Mouse (Mus musculus) heart, postnatal 10 days (tissue): ENCODE measurements at regions not wholly inside any gene's neighbourhood (a gene's known extent, or its start where the extent isn't known, plus 50 kb on each side); places are given as distances from the start of the nearest gene placed in this dataset.

ENCODE experiments used
- DNase-seq, 2 experiments: peaks; one replicate each; pipeline ENCODE4 v3.0.0; 2021
- intact Hi-C: fragments of 180-260 bp; cut with DNase I; formaldehyde crosslinking; loops from one replicate; pipeline ENCODE4 v1.15.1; 2025

GRCm38 (mm10) chr6:97741427-97741826 is 65.4 kb upstream of the Mitf start:
- DNase-seq = no peak
- intact Hi-C loops = loop anchor here (2.0 kb wide), 2 partner anchors 121 to 463 kb away; no protein-coding TSS in a partner anchor

DNA sequence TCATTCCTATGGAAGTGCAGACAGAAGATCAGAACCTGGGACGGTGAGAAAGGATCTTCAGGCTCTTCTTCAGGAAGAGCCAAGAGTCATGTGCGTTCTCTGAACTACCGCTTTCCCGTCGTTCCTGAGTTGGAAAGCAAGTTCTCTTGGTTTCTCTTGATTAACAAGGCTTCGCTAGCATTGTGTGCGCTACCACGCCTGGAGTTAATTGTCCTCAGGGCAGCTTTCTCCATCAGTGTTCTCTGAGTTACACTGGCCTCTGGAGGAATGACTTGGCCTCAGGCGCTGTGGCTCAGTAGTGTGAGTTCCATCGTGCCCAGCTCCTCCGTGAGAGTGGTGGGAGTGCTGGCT is 66.0 kb upstream of the Mitf start:
- no peak for DNase-seq
- intact Hi-C loops = loop anchor here (1.0 to 2.0 kb wide), 4 partner anchors 120 to 490 kb away; no protein-coding TSS in a partner anchor

GRCm38 (mm10) chr6:97740107-97740850 is 66.6 kb upstream of the Mitf start:
- intact Hi-C loops = loop anchor here (1.0 to 2.0 kb wide), 4 partner anchors 119 to 489 kb away; no protein-coding TSS in a partner anchor
- DNase-seq = peak; percentile 58 to 80

DNA sequence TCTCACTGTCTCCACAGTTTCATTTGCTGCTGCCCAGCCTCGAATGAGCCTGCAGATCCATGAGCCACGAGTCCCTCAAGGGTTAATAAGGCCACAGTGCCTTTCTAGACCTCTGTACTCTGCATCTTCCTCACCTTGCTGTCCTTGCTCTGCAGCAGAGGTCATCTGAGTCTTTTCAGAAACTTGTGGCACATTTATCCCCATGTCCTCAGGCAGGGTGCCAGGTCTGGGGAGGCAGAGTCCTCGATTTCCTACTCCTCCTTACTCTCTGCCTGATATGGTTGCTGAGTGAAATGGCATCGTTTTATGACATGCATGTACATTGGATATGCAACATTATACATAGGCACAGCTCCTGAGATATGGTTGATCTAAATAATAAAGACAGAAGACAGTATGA is 68.0 kb upstream of the Mitf start:
- no peak for DNase-seq
- intact Hi-C loops = loop anchor here (2.0 kb wide), 1 partner anchor 212 kb away; no protein-coding TSS in a partner anchor

DNA sequence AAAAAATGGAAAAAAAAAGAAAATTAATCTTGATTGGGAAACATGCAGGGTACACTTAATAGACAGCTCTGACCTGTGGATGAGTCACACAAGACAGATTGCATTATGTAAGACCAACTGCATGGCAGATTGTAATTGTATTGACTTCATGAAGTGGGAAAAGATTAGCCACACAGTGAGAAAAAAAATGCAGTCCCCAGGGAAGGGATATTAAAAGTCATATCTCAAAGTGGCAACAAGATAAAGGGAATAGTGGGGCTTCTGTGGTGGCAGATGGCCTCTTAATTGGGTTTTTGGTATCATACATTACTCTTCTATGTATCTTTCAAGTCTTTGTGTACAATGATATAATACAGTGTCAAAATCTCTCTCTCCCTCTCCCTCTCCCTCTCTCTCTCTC is 76.0 kb upstream of the Mitf start:
- intact Hi-C loops = no loop called here
- no peak for DNase-seq

DNA sequence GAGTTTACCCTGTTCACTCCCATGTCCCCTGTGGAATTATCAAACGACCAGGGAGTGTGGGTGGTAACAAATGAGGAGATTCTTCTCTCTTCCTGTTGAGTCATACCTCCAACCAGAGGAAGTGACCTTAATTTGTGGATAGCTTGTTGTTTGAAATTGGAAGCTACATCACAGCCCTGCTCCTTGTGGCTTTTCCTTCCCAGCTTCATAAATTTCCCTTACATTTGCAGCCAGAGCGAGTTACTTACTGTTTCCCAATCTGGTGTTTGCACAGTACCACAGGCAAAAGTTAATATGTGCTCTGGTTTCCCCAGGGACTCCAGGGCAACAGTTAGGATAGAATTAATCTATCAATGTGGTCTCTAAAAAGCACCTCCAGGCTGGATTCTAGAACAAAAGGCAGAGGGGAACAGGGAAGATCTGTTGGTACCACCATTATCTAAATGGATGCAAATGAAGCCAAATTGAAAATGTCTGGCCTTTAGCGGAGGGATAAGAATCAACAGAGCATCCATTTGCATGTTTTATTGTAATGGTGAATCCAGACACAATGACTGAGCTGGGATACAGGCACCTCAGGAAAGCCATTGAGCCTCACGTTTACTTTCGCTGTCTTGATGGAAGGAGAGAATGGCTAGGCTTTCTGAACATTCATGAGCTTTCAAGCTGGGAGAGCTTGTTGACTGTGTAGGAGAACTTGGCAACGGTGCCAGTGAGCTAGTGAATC is 88.5 kb upstream of the Mitf start:
- intact Hi-C loops = no loop called here
- DNase-seq = no peak

GRCm38 (mm10) chr6:97707401-97707800 is 90.1 kb upstream of the Frmd4b start:
- DNase-seq = no peak
- intact Hi-C loops = no loop called here

GRCm38 (mm10) chr6:97704361-97704760 is 87.0 kb upstream of the Frmd4b start:
- intact Hi-C loops = no loop called here
- DNase-seq = no peak

GRCm38 (mm10) chr6:97699752-97700098 is 82.4 kb upstream of the Frmd4b start:
- intact Hi-C loops = no loop called here
- no peak for DNase-seq

- DNase-seq = no peak
- intact Hi-C loops = no loop called here
Observed at GRCm38 (mm10) chr6:97699054-97699751, 81.9 kb upstream of the Frmd4b start.

DNA sequence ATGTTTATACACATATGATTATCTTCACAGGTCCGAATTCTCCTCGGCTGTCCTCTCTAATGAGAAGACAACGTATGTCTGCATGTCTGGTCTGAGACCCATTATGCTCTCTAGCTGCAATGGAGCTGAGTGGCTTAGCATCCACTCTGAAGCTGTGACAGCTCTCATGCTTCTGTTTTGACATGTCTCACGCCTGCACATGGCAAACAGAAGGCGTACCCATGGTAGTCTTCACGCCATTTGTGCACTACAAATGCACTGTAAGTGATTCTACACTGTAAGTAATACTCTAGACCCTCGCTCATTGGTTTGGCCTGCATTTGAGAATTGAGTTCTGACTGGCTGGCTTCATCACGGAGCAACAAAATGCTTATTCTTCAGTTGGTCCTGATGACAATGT is 75.9 kb upstream of the Frmd4b start:
- intact Hi-C loops = no loop called here

DNA sequence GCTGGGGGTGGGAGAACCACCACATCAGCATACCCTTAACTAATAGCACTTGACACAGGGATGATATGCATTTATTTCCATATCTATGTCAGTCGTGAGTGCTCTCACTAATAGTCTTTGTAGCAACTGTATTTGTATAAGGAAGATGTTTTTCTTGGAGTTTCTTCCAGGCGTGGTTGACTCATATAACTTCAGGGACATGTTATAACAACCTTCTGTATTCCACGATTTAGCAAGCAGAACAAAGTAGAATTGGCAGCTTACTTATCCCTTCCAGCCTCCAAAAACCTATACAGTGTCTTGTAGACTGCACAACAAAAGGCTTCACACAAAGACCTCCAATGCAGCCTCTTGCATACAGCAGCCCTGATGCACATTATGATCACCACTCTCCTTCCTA is 73.8 kb upstream of the Frmd4b start:
- DNase-seq = no peak
- intact Hi-C loops = no loop called here

More for the DNA sequence above, 75.9 kb upstream of the Frmd4b start:
- no peak for DNase-seq

DNA sequence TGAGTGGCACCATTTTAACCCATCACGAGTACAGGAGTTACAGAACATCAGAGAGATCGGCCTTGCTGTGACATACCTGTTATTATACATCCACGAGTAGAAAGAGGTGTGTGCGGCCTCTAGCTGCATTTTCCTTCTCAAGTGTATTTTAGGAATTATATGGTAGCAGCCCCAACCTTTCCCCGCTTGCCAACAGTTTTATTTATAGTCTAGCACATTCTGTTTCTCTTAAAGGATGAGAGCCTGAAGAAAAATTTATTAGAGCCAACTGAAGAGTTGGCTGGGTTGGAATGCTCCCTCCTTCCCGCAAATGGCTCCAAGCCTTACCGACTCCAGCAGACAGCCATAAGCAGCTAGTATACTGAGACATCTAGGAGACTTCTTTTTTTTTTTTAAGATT is 67.0 kb upstream of the Frmd4b start:
- intact Hi-C loops = no loop called here
- peak; percentile 6 to 9 for DNase-seq

- no peak for DNase-seq
- intact Hi-C loops = no loop called here
Observed at GRCm38 (mm10) chr6:97682213-97682612, 64.9 kb upstream of the Frmd4b start.

DNA sequence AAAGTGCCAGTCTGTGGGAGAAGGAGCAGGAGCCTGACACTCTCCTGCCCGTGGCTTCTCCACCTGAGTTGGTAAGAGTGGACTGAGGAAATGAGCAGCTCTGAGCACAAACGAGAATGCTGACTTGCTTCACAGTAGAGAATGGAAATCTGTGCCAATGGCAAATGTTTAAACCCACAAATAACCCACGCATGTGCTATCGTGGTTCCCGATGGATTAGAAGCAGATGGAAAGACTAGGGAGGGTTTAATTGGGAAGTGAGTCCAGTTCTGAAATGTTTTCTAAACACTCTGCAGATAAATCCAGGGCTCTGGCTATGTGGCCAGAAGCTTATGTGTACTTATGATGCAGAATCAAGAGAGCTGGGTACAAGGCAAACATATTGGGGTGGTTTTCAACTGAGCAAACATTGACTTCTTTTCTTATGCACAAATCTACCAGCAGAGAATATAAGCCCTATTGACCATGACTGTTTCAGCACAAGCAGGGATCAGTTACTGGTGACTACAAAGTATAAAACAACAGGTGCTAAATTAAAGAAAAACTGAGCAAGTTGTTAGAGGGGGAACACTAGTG is 57.9 kb upstream of the Frmd4b start:
- no peak for DNase-seq
- intact Hi-C loops = no loop called here

DNA sequence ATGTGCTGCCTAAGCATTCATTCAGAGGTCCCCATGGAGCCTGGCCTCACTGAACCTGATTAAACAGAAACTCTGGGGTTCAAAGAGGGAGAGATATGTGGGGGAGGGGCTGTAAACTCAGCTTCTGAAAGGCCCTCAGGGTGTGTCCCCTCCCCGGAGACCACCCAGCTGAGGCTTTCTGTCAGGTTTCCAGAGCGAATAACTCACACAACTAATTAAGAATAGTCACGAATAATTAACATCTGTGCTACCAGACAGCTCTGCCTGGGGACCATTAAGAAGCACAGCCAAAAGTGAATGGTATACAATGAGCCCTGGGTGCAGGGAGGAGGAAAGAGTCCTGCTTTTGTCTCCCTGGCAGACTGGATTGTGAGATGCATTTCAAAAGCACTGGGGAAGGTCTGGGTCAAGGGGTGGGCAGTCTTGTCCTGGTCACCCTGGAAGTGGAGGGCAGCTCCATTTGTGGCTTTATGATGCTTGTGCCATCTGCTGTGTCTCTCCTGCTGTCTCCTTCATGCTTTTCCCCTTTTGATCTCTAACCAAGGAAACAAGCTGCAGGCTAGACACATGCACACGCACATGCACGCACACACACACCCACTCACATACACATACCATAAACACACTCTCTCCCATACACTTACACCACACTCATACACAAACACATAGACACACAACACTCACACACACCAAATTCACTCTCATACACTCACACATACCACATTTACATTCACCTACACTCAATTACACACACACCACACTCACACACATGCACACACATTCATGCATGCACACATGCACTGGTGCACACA is 49.7 kb upstream of the Frmd4b start:
- no peak for DNase-seq
- intact Hi-C loops = no loop called here
